Mouse (Mus musculus): ENCODE results near the gene G6pdx. TPM values are rescaled to one million over a fixed set of nuclear protein-coding genes. Genes with fewer than 3 reads are reported as not detected.

Gene G6pdx
- polyA plus RNA-seq, 1 experiment from 2014 or later: 31.8 TPM

DNA sequence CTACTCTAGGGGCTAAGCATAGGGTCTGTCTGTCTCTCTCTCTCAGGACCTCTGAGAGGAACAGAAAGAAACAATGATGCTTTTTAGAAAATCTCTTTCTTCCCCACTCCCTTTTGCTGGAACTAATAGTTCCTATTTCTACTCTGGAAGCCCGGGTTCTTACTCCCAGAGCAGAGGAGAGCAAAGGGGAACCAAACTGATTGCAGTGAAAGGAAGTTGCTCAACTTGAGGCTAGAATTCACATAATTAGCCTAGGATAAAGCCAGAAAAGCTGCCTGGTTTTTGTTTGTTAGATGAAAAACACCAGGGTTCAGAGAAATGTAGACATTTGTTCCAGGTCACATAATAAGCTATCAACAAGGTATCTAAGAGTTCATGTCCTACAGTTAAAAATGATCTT, 2.7 kb downstream of the G6pdx start:
- no peak for TF ChIP-seq CTCF (IDR thresholded peaks at IDR 0.05; ENCODE audit: low read depth)
- Histone ChIP-seq H3K4me1 (replicated peaks; ENCODE audit: insufficient read depth, low read length) (peaks cover 3% of the 10 kb centered on the region; the same call in 1 of the 2 replicates), H3K4me2 (ENCODE audit: low read length) (no peak overlapping the region), H3K27ac (no peak overlapping the region), H3K27me3 (ENCODE audit: insufficient read depth, low read length) (no peaks in the 10 kb centered on the region), H3K9ac (ENCODE audit: low read depth, low read length) (no peak overlapping the region), H3K9me3 (replicated peaks; ENCODE audit: low read length) (no peaks in the 10 kb centered on the region), H3K4me3 (replicated peaks; ENCODE audit: low read depth, low read length) (no peak overlapping the region), H3K36me3 (ENCODE audit: insufficient read depth, low read length) (no peaks in the 10 kb centered on the region)
- ATAC-seq (replicated peaks; ENCODE audit: low FRiP score, low read depth) (no peak), DNase-seq (ENCODE audit: low spot score) (no peak)
- WGBS: 61% methylated on average over 1 of the region's 1 CpGs

DNA sequence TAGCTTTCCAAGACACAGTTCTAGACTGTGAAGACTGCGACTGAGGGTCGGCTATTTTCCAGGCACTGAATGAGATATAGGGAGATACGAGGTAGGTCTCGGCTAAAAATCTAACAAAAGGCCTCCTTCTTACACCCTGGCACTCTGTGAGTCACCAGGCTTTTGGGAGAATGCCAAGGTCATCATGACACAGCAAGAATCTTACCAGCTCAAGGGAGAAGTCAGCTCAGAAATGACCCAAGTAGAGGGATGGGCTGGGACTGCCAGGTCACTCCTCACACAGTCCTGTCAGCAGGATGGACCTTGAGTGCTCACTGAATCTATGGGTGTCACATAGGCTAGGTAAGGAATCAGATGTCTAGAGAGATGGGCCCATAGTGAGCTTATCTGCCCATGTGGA, 3.8 kb downstream of the G6pdx start:
- no peak for TF ChIP-seq CTCF (IDR thresholded peaks at IDR 0.05; ENCODE audit: low read depth)
- Histone ChIP-seq H3K4me2 (ENCODE audit: low read length) (no peak overlapping the region), H3K9me3 (replicated peaks; ENCODE audit: low read length) (no peaks in the 10 kb centered on the region), H3K36me3 (ENCODE audit: insufficient read depth, low read length) (no peaks in the 10 kb centered on the region), H3K27me3 (ENCODE audit: insufficient read depth, low read length) (no peaks in the 10 kb centered on the region), H3K9ac (ENCODE audit: low read depth, low read length) (no peak overlapping the region), H3K4me3 (replicated peaks; ENCODE audit: low read depth, low read length) (no peak overlapping the region), H3K27ac (no peak overlapping the region), H3K4me1 (replicated peaks; ENCODE audit: insufficient read depth, low read length) (peaks cover 1% of the 10 kb centered on the region; the same call in 1 of the 2 replicates)
- ATAC-seq (replicated peaks; ENCODE audit: low FRiP score, low read depth) (no peak), DNase-seq (ENCODE audit: low spot score) (no peak)
- 90% methylated on average over 4 of the region's 4 CpGs for WGBS

DNA sequence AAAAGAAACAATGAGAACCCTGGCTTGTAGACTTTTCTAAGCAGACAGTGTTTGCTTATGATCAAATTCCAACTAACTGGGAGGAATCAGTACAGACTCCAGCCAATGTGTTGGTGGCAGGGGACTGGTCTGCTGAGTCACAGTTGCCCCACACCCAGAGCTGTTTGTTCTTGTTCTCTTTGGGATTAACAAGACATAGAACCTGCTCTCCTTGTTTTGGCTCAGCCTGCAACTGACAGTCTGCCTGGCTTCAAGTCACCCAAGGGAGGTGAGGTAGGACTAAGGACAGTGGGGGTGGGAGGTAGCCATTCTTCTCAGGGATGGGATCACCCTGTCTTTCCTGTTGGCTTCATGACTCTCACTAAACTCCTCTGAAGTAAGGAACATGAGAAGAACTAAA, 4.6 kb downstream of the G6pdx start:
- H3K4me3 ChIP-seq (replicated peaks; ENCODE audit: low read depth, low read length): no peak overlapping the region
- no peak overlapping the region for H3K9ac ChIP-seq (ENCODE audit: low read depth, low read length)
- no peaks in the 10 kb centered on the region for H3K4me1 ChIP-seq (replicated peaks; ENCODE audit: insufficient read depth, low read length)
- DNase-seq (ENCODE audit: low spot score) (no peak), ATAC-seq (replicated peaks; ENCODE audit: low FRiP score, low read depth) (no peak)
- TF ChIP-seq CTCF (IDR thresholded peaks at IDR 0.05; ENCODE audit: low read depth): no peak
- H3K4me2 ChIP-seq (ENCODE audit: low read length): no peak overlapping the region
- no peak overlapping the region for H3K27ac ChIP-seq
- no peaks in the 10 kb centered on the region for H3K36me3 ChIP-seq (ENCODE audit: insufficient read depth, low read length)
- H3K9me3 ChIP-seq (replicated peaks; ENCODE audit: low read length): no peaks in the 10 kb centered on the region
- no peaks in the 10 kb centered on the region for H3K27me3 ChIP-seq (ENCODE audit: insufficient read depth, low read length)

DNA sequence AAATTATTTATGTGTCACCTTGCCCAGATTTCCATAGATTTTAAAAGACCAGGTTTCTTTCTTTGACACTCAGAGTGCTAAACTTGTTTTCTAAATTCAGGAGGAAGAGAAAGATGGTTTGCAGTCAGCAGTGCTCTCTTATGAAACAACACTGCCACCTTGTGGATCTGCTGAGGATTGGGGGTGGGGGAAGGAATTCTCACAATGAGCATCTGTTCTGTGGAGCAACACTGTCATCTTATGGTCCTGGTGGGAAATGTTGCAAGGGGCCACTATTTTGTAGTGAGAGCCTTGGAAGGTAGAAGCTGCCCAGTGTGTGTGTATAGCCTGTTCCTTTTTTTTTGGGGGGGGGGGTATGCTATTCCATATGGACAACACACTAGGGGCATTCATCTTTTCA, 15.6 kb downstream of the G6pdx start:
- no peak overlapping the region for H3K4me2 ChIP-seq (ENCODE audit: low read length)
- no peaks in the 10 kb centered on the region for H3K4me1 ChIP-seq (replicated peaks; ENCODE audit: insufficient read depth, low read length)
- no peaks in the 10 kb centered on the region for H3K9me3 ChIP-seq (replicated peaks; ENCODE audit: low read length)
- no peak overlapping the region for H3K9ac ChIP-seq (ENCODE audit: low read depth, low read length)
- H3K36me3 ChIP-seq (ENCODE audit: insufficient read depth, low read length): no peaks in the 10 kb centered on the region
- ATAC-seq (replicated peaks; ENCODE audit: low FRiP score, low read depth) (peak; percentile 66), DNase-seq (ENCODE audit: low spot score) (peak; percentile 87)
- H3K27me3 ChIP-seq (ENCODE audit: insufficient read depth, low read length): no peaks in the 10 kb centered on the region
- no peak overlapping the region for H3K27ac ChIP-seq
- H3K4me3 ChIP-seq (replicated peaks; ENCODE audit: low read depth, low read length): no peak overlapping the region
- TF ChIP-seq CTCF (IDR thresholded peaks at IDR 0.05; ENCODE audit: low read depth): peak; percentile 98

DNA sequence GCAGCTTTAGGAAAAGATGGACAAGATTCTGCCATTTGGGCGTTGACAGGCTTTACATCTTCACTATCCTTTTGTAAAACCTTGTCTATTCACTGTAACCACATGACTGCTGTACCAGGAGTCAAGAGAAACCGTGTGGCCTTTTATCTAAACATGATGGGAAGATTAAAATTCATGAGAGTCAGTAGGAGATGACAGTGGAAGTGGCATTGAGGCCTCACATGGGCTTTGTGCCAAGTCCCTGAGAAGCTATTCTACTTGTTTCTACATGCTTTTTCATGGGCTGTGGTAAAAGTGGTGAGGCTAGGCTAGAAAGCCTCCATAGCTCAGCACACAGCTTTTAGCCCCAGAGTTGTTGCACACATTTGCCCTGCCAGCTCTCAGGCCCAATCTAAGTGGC, 20.7 kb downstream of the G6pdx start:
- Histone ChIP-seq H3K36me3 (ENCODE audit: insufficient read depth, low read length) (no peaks in the 10 kb centered on the region), H3K27ac (no peak overlapping the region), H3K4me3 (replicated peaks; ENCODE audit: low read depth, low read length) (no peak overlapping the region), H3K4me1 (replicated peaks; ENCODE audit: insufficient read depth, low read length) (no peaks in the 10 kb centered on the region), H3K9me3 (replicated peaks; ENCODE audit: low read length) (no peaks in the 10 kb centered on the region), H3K27me3 (ENCODE audit: insufficient read depth, low read length) (no peaks in the 10 kb centered on the region), H3K9ac (ENCODE audit: low read depth, low read length) (no peak overlapping the region), H3K4me2 (ENCODE audit: low read length) (no peak overlapping the region)
- ATAC-seq (replicated peaks; ENCODE audit: low FRiP score, low read depth): no peak
- no peak for DNase-seq (ENCODE audit: low spot score)
- 48% methylated on average over 2 of the region's 2 CpGs for WGBS
- no peak for TF ChIP-seq CTCF (IDR thresholded peaks at IDR 0.05; ENCODE audit: low read depth)

DNA sequence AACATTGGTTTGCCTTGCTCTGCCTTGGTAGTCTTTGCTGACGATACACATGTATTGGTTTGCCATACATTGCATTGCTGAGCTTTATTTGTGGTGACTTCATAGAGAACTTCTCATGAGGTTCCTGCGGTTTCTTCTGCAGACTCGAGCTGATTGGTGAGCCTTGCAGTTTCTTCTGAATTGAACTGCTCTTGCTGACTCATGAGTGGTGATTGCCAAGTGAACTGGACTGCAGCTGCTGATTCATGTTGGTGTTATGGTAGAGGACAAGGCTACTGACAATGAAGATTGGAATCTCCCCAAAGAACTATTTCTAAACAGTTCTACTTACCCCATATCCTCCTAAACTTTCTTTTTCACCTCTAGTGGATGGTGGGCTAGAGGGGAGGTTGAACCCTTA, 28.9 kb downstream of the G6pdx start:
- TF ChIP-seq CTCF (IDR thresholded peaks at IDR 0.05; ENCODE audit: low read depth): no peak
- Histone ChIP-seq H3K4me3 (replicated peaks; ENCODE audit: low read depth, low read length) (no peak overlapping the region), H3K27me3 (ENCODE audit: insufficient read depth, low read length) (no peaks in the 10 kb centered on the region), H3K36me3 (ENCODE audit: insufficient read depth, low read length) (no peaks in the 10 kb centered on the region), H3K4me1 (replicated peaks; ENCODE audit: insufficient read depth, low read length) (no peaks in the 10 kb centered on the region), H3K27ac (no peak overlapping the region), H3K4me2 (ENCODE audit: low read length) (no peak overlapping the region), H3K9me3 (replicated peaks; ENCODE audit: low read length) (no peaks in the 10 kb centered on the region), H3K9ac (ENCODE audit: low read depth, low read length) (no peak overlapping the region)
- 86% methylated on average over 3 of the region's 3 CpGs for WGBS
- no peak for ATAC-seq (replicated peaks; ENCODE audit: low FRiP score, low read depth)
- DNase-seq (ENCODE audit: low spot score): no peak
